Mouse (Mus musculus) heart, postnatal 0 days (tissue): ENCODE measurements around the gene Ccn6.

Experiments
- CTCF ChIP-seq: IDR thresholded peaks from 2 replicates; pipeline ENCODE4 v1.5.1; 2016; ENCODE audit warnings: antibody characterized with exemption, control low read depth, low read depth
- EP300 ChIP-seq: IDR thresholded peaks from 2 replicates; pipeline ENCODE4 v1.6.1; 2016; ENCODE audit warnings: antibody characterized with exemption, low read depth

GRCm38 (mm10) chr10:39138761-39139160 lies 24.8 kb downstream of the Ccn6 start:
- no peak for TF ChIP-seq CTCF
- TF ChIP-seq EP300: no peak
